Mouse (Mus musculus) midbrain, embryonic 10.5 days (tissue): ENCODE results near the gene Hoxd3. TPM values are rescaled to one million over a fixed set of nuclear protein-coding genes. Genes with fewer than 3 reads are reported as not detected.

Source experiments
- DNase-seq: peaks from one replicate; pipeline ENCODE4 v3.0.0-alpha.2; 2017; ENCODE audit warnings: low spot score
- H3K27ac ChIP-seq: fragments of 300-500 bp; sonication (generic); replicated peaks from 2 replicates; pipeline ENCODE4 v1.5.1; 2016; ENCODE audit warnings: mild to moderate bottlenecking
- H3K27me3 ChIP-seq: fragments of 300-500 bp; sonication (generic); 2 replicates; pipeline ENCODE4 v1.6.1; 2016; ENCODE audit warnings: low read depth, mild to moderate bottlenecking; ENCODE audit not compliant: poor library complexity, severe bottlenecking
- H3K36me3 ChIP-seq: fragments of 300-500 bp; sonication (generic); 2 replicates; pipeline ENCODE4 v1.6.1; 2016; ENCODE audit warnings: mild to moderate bottlenecking, moderate library complexity
- H3K4me1 ChIP-seq: fragments of 300-500 bp; sonication (generic); 2 replicates; pipeline ENCODE4 v1.6.1; 2016
- H3K4me3 ChIP-seq: fragments of 300-500 bp; sonication (generic); 2 replicates; pipeline ENCODE4 v1.5.1; 2016; ENCODE audit warnings: mild to moderate bottlenecking, moderate library complexity
- H3K9me3 ChIP-seq: fragments of 300-500 bp; sonication (generic); replicated peaks from 2 replicates; pipeline ENCODE4 v1.6.1; 2016; ENCODE audit warnings: mild to moderate bottlenecking
- WGBS: fragments of 180-500 bp; shearing (Covaris S2); methylation state at CpG from one replicate; pipeline ENCODE4 v1.1.7; 2016; 5-methylcytosine and 5-hydroxymethylcytosine counted together
- polyA plus RNA-seq: library from polyadenylated mRNA; unstranded; fragments of >200 nt; fragmentation: Nextera tagmentation; extraction: Ambion mirVana; gene quantifications from 2 replicates; pipeline ENCODE4 v1.2.1, GENCODE M21; 2016

Hoxd3 gene
- polyA plus RNA-seq, 1 experiment from 2014 or later = 0.06 TPM

- DNase-seq = peak; percentile 52
- Histone ChIP-seq H3K36me3 (no peaks in the 10 kb centered on the region), H3K9me3 (no peaks in the 10 kb centered on the region), H3K4me1 (peaks cover 25% of the 10 kb centered on the region), H3K27me3 (peaks cover 100% of the 10 kb centered on the region), H3K27ac (no peak overlapping the region), H3K4me3 (peak overlapping the region; percentile 39)
- WGBS = 1% methylated on average over 25 of the region's 25 CpGs
Measured at GRCm38 (mm10) chr2:74753175-74753523, 41.4 kb downstream of the Hoxd3 start.

- no peaks in the 10 kb centered on the region for H3K9me3 ChIP-seq
- H3K36me3 ChIP-seq = no peaks in the 10 kb centered on the region
- WGBS = 9% methylated on average over 5 of the region's 5 CpGs
- DNase-seq = no peak
- no peak overlapping the region for H3K4me3 ChIP-seq
- no peak overlapping the region for H3K27ac ChIP-seq
- H3K27me3 ChIP-seq = peaks cover 100% of the 10 kb centered on the region
- H3K4me1 ChIP-seq = peaks cover 25% of the 10 kb centered on the region
Measured at GRCm38 (mm10) chr2:74753711-74754110, 42.0 kb downstream of the Hoxd3 start.

- Histone ChIP-seq H3K9me3 (no peaks in the 10 kb centered on the region), H3K4me1 (peaks cover 21% of the 10 kb centered on the region), H3K27me3 (peaks cover 99% of the 10 kb centered on the region), H3K4me3 (no peak overlapping the region), H3K36me3 (no peaks in the 10 kb centered on the region), H3K27ac (no peak overlapping the region)
- DNase-seq = no peak
- WGBS = 0% methylated on average over 1 of the region's 1 CpGs
Measured at GRCm38 (mm10) chr2:74760146-74760545, 48.4 kb downstream of the Hoxd3 start.

GRCm38 (mm10) chr2:74761941-74762340 lies 50.2 kb downstream of the Hoxd3 start:
- Histone ChIP-seq H3K9me3 (no peaks in the 10 kb centered on the region), H3K4me1 (peaks cover 21% of the 10 kb centered on the region), H3K27me3 (peaks cover 99% of the 10 kb centered on the region), H3K36me3 (no peaks in the 10 kb centered on the region), H3K27ac (no peak overlapping the region), H3K4me3 (no peak overlapping the region; the same call in 1 of the 2 replicates)
- DNase-seq = peak; percentile 26
- 6% methylated on average over 13 of the region's 13 CpGs for WGBS

- DNase-seq = peak; percentile 75
- Histone ChIP-seq H3K36me3 (no peaks in the 10 kb centered on the region), H3K4me1 (peaks cover 21% of the 10 kb centered on the region), H3K27me3 (peaks cover 95% of the 10 kb centered on the region), H3K4me3 (peak within 1 kb of the TSS; percentile 55), H3K27ac (no peak within 1 kb of the TSS), H3K9me3 (no peaks in the 10 kb centered on the region)
- under 1% methylated on average over 61 of the region's 61 CpGs for WGBS
Measured at GRCm38 (mm10) chr2:74762522-74763244, 51.0 kb downstream of the Hoxd3 start, which contains the start of gene Hoxd1. Gene Hoxd1 (plus strand): TSS chr2:74762980.

- Histone ChIP-seq H3K4me1 (peaks cover 21% of the 10 kb centered on the region), H3K27ac (no peak overlapping the region), H3K36me3 (no peaks in the 10 kb centered on the region), H3K4me3 (peak overlapping the region; percentile 55), H3K9me3 (no peaks in the 10 kb centered on the region), H3K27me3 (peaks cover 93% of the 10 kb centered on the region)
- no peak for DNase-seq
- WGBS = 2% methylated on average over 53 of the region's 53 CpGs
Measured at GRCm38 (mm10) chr2:74763245-74763735, 51.6 kb downstream of the Hoxd3 start.

- Histone ChIP-seq H3K36me3 (no peaks in the 10 kb centered on the region), H3K27ac (no peak overlapping the region), H3K4me1 (peaks cover 21% of the 10 kb centered on the region), H3K27me3 (peaks cover 93% of the 10 kb centered on the region), H3K9me3 (no peaks in the 10 kb centered on the region), H3K4me3 (no peak overlapping the region)
- DNase-seq = peak; percentile 20
- WGBS = 52% methylated on average over 10 of the region's 10 CpGs
Measured at GRCm38 (mm10) chr2:74763976-74764375, 52.2 kb downstream of the Hoxd3 start.

GRCm38 (mm10) chr2:74774359-74774758 lies 62.6 kb downstream of the Hoxd3 start:
- 88% methylated on average over 2 of the region's 2 CpGs for WGBS
- Histone ChIP-seq H3K4me1 (no peaks in the 10 kb centered on the region), H3K27me3 (0 out of 2 replicates have a peak, but pooled peaks cover 4% of the 10 kb centered on the region), H3K9me3 (no peaks in the 10 kb centered on the region), H3K36me3 (no peaks in the 10 kb centered on the region), H3K27ac (no peak overlapping the region), H3K4me3 (no peak overlapping the region)
- no peak for DNase-seq

GRCm38 (mm10) chr2:74777536-74778275 lies 66.0 kb downstream of the Hoxd3 start:
- 73% methylated on average over 13 of the region's 13 CpGs for WGBS
- Histone ChIP-seq H3K27ac (no peak overlapping the region), H3K9me3 (no peaks in the 10 kb centered on the region), H3K4me3 (no peak overlapping the region), H3K27me3 (no peaks in the 10 kb centered on the region; the same call in 1 of the 2 replicates), H3K4me1 (no peaks in the 10 kb centered on the region), H3K36me3 (no peaks in the 10 kb centered on the region)
- no peak for DNase-seq

- Histone ChIP-seq H3K4me3 (no peak overlapping the region), H3K4me1 (no peaks in the 10 kb centered on the region), H3K27ac (no peak overlapping the region), H3K27me3 (no peaks in the 10 kb centered on the region; the same call in 1 of the 2 replicates), H3K9me3 (no peaks in the 10 kb centered on the region), H3K36me3 (no peaks in the 10 kb centered on the region)
- WGBS = 86% methylated on average over 5 of the region's 5 CpGs
- no peak for DNase-seq
Measured at GRCm38 (mm10) chr2:74781386-74781785, 69.7 kb downstream of the Hoxd3 start.

GRCm38 (mm10) chr2:74795531-74795930 lies 83.8 kb downstream of the Hoxd3 start:
- no peak for DNase-seq

More at GRCm38 (mm10) chr2:74795531-74795930, 83.8 kb downstream of the Hoxd3 start:
- Histone ChIP-seq H3K4me1 (no peaks in the 10 kb centered on the region), H3K36me3 (no peaks in the 10 kb centered on the region), H3K4me3 (no peak overlapping the region), H3K27ac (no peak overlapping the region), H3K9me3 (no peaks in the 10 kb centered on the region), H3K27me3 (no peaks in the 10 kb centered on the region)
- 74% methylated on average over 7 of the region's 7 CpGs for WGBS
